ENCODE assay signal across 8 mouse cellular contexts in the genomic region with DNA sequence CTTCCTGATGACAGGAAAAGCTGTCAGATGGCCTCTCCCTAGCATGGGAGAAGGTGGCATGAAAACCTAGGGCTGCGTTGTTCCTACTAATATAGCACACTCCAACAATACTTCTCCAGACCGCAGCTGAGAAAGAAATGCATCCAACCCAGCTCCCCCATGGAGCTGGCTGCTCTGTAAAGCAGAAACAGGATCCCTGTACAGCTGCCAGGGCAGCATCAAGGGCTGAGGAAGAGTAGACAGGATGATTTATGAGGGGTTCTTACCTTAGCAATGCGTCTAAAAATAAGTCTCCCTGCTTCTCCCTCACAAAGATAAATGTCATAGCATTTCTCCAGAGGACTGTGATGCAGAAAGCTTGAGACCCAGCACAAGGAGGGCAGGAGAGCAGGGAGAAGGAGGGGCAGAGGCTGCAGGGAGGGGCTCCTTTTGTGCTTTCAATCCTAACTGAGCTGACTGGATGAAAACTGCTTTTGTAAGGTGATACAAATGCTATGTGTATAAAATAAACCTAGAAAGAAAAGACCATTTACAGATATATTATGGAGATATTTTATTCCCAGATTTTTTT.
DNase-seq lines count a peak whose midpoint lies in the region; ATAC-seq and TF ChIP-seq lines count a peak whose summit lies in the region.

No protein-coding gene starts in this region.

- no peak overlapping the region for H3K4me3 ChIP-seq in gastrocnemius, adult 2 months

- peak overlapping the region; percentile 82 for H3K27ac ChIP-seq in gastrocnemius, adult 2 months

- no peak for TF ChIP-seq CTCF in gastrocnemius, adult 2 months (IDR thresholded peaks at IDR 0.05)

- intact Hi-C loops in gastrocnemius, adult 2 months (cut with DNase I), result no loop called here

- peak; percentile 65 for ATAC-seq in frontal cortex, adult (ENCODE audit: low TSS enrichment)

- DNase-seq in frontal cortex, adult 2 months (ENCODE audit: extremely low spot score in 1 of 2, low spot score in 1 of 2), result no peak
- DNase-seq in cerebellum, adult 11-12 months, result peak; percentile 43
- DNase-seq in gastrocnemius, adult 2 months, result peak; percentile 85
- DNase-seq in mesoderm, embryonic 11.5 days (ENCODE audit: low read depth, low spot score), result peak; percentile 78
- DNase-seq in right cerebral cortex, postnatal 36 days (ENCODE audit: low spot score in 2 of 2), result no peak
- DNase-seq in layer of hippocampus, adult 18-20 months (ENCODE audit: low spot score in 2 of 2), result no peak
- no peak for DNase-seq in heart, adult 11 months

Comparison
In these comparisons a context has a peak if more than half of its experiments do, and no peak if none do; other contexts are left out.
1. DNase-seq: peak in cerebellum, adult 11-12 months (single experiment), gastrocnemius, adult 2 months (single experiment) and mesoderm, embryonic 11.5 days (single experiment); none in frontal cortex, adult 2 months (0 of 2), right cerebral cortex, postnatal 36 days (0 of 2), layer of hippocampus, adult 18-20 months (0 of 2) and heart, adult 11 months (single experiment).